Mouse (Mus musculus): ENCODE data around the gene Mmp14.

DNA sequence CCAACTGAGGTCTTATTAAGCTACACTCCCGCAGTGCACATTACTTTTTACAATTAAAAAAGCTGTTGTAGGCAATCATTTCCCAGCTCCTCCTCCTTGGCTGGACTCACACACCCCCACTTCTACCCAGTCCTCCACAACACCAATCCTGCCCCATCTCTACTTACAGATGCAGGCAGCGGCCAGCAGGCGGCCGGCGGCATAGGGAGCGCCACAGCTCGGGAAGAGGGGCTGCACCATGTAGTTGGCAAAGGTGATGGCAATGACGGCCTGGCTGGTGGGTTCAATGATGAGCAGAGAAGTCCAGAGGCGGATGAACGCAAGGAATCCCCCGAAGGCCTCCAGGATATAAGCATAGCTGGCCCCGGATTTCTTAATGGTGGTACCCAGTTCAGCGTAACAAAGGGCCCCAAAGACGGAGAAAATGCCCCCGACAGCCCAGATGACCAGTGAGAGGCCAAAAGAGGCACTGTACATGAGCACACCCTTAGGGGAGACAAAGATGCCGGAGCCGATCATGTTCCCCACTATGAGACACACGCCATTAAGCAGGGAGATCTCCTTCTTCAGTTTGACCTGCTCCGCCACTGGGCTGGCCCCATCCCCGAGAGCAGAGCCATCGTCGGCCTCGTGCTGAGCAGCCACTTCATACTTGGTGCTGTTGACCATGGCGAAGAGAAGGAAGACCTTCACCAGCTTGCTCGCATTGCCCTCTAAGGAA is 22.9 kb upstream of the Mmp14 start:
- TF ChIP-seq GATA1 (IDR thresholded peaks at IDR 0.05; ENCODE audit: low read length) (no peak), TAL1 (IDR thresholded peaks at IDR 0.05; ENCODE audit: low read length) (no peak)

All from erythroblast, embryonic 14.5 days (primary cell).